ENCODE assay signal across 14 mouse cellular contexts in genomic region chr19:44304851-44305510, GRCm38 (mm10). TPM values are rescaled to one million over a fixed set of nuclear protein-coding genes. Genes with fewer than 3 reads are reported as not detected.
DNase-seq lines count a peak whose midpoint lies in the region; ATAC-seq and TF ChIP-seq lines count a peak whose summit lies in the region.
"Had no signal": no experiment of that assay in that cellular context is flagged by ENCODE, and none has a peak within 500 bp of the region (broad histone marks: within the 10 kb centered on the region; RNA-seq: fewer than 3 reads in every experiment).

No protein-coding gene starts in this region.

- no peaks in the 10 kb centered on the region for H3K27me3 ChIP-seq in intestine, postnatal 0 days (replicated peaks; ENCODE audit: control insufficient read depth, insufficient read depth, low read length)
- H3K27me3 ChIP-seq in intestine, embryonic 15.5 days (replicated peaks): no peaks in the 10 kb centered on the region
- no peaks in the 10 kb centered on the region for H3K27me3 ChIP-seq in testis, adult 2 months (ENCODE audit: control insufficient read depth, insufficient read depth, low read length)

- no peak overlapping the region for H3K9ac ChIP-seq in intestine, postnatal 0 days (ENCODE audit: low read depth, low read length)
- H3K9ac ChIP-seq in intestine, embryonic 15.5 days: no peak overlapping the region

- no peak overlapping the region for H3K4me3 ChIP-seq in intestine, postnatal 0 days (ENCODE audit: low read depth, low read length)
- H3K4me3 ChIP-seq in intestine, embryonic 15.5 days (replicated peaks): no peak overlapping the region
- no peak overlapping the region for H3K4me3 ChIP-seq in testis, adult 2 months (ENCODE audit: control insufficient read depth, low read depth, low read length)
- no peak overlapping the region for H3K4me3 ChIP-seq in embryonic fibroblast, embryonic 13.5 days (ENCODE audit: insufficient read depth, low read length)
- H3K4me3 ChIP-seq: hindbrain, embryonic 10.5 days had no signal

- 0 out of 2 replicates have a peak overlapping the region, but pooled peaks have one; percentile 41 for H3K27ac ChIP-seq in intestine, postnatal 0 days (ENCODE audit: low read depth, low read length)
- H3K27ac ChIP-seq in intestine, embryonic 15.5 days: no peak overlapping the region
- H3K27ac ChIP-seq in testis, adult 2 months (ENCODE audit: control insufficient read depth, insufficient read depth, low read depth, low read length): peak overlapping the region; percentile 3
- peak overlapping the region; percentile 1; the same call in 1 of the 2 replicates for H3K27ac ChIP-seq in embryonic fibroblast, embryonic 13.5 days (ENCODE audit: insufficient read depth, low read length)
- H3K27ac ChIP-seq: hindbrain, embryonic 10.5 days had no signal

- 87% methylated on average over 16 of the region's 16 CpGs for WGBS in intestine, postnatal 0 days
- WGBS in intestine, embryonic 15.5 days: 89% methylated on average over 16 of the region's 16 CpGs

- 0 out of 2 replicates have a peak, but pooled peaks cover 3% of the 10 kb centered on the region for H3K4me1 ChIP-seq in intestine, postnatal 0 days (replicated peaks; ENCODE audit: control insufficient read depth, insufficient read depth, low read length)
- peaks cover 22% of the 10 kb centered on the region for H3K4me1 ChIP-seq in intestine, embryonic 15.5 days (replicated peaks)
- H3K4me1 ChIP-seq in testis, adult 2 months (ENCODE audit: control insufficient read depth, insufficient read depth, low read length): no peaks in the 10 kb centered on the region
- peaks cover 31% of the 10 kb centered on the region for H3K4me1 ChIP-seq in embryonic fibroblast, embryonic 13.5 days (ENCODE audit: control insufficient read depth, insufficient read depth, low read length)

- TF ChIP-seq POLR2A in testis, adult 2 months (IDR thresholded peaks at IDR 0.05; ENCODE audit: control insufficient read depth, low read depth, low read length): no peak
- TF ChIP-seq POLR2A in embryonic fibroblast, embryonic 13.5 days (IDR thresholded peaks at IDR 0.05; ENCODE audit: low read depth, low read length): no peak

- ATAC-seq in intestine, postnatal 0 days: no peak
- ATAC-seq in intestine, embryonic 15.5 days: no peak

- no peaks in the 10 kb centered on the region for H3K9me3 ChIP-seq in intestine, postnatal 0 days (ENCODE audit: control insufficient read depth)
- no peaks in the 10 kb centered on the region for H3K9me3 ChIP-seq in intestine, embryonic 15.5 days
- H3K9me3 ChIP-seq: hindbrain, embryonic 10.5 days had no signal

- no peak for TF ChIP-seq CTCF in intestine, postnatal 0 days (IDR thresholded peaks at IDR 0.05; ENCODE audit: low read depth)
- no peak for TF ChIP-seq CTCF in testis, adult 2 months (IDR thresholded peaks at IDR 0.05; ENCODE audit: control insufficient read depth, insufficient read depth, insufficient replicate concordance, low read depth, low read length)
- no peak for TF ChIP-seq CTCF in embryonic fibroblast, embryonic 13.5 days (IDR thresholded peaks at IDR 0.05; ENCODE audit: borderline replicate concordance, insufficient read depth, low read length)

- H3K36me3 ChIP-seq in intestine, postnatal 0 days (ENCODE audit: control insufficient read depth, insufficient read depth): peaks cover 63% of the 10 kb centered on the region
- peaks cover 46% of the 10 kb centered on the region for H3K36me3 ChIP-seq in intestine, embryonic 15.5 days
- H3K36me3 ChIP-seq in testis, adult 2 months (ENCODE audit: control insufficient read depth, insufficient read depth, low read length): no peaks in the 10 kb centered on the region

- DNase-seq in testis, postnatal 14 days (ENCODE audit: low spot score): no peak
- DNase-seq in kidney, postnatal 14 days: no peak
- no peak for DNase-seq in thymus, postnatal 14 days
- DNase-seq: adrenal gland, postnatal 25 days; kidney, adult 2 months; midbrain, embryonic 14.5 days; right cerebral cortex, postnatal 25 days; thymus, postnatal 25 days had no signal

- no peak overlapping the region for H3K4me2 ChIP-seq in intestine, postnatal 0 days (replicated peaks; ENCODE audit: low read depth)
- no peak overlapping the region for H3K4me2 ChIP-seq in intestine, embryonic 15.5 days (replicated peaks)
- H3K4me2 ChIP-seq: heart, embryonic 11.5 days had no signal

RNA-seq across cellular contexts. Expression of gene Scd2, which starts 11.5 kb away (rescaled TPM):
- 35.6 and 42.1 TPM in 2 replicates for polyA plus RNA-seq in intestine, postnatal 0 days (2015; fragmentation: Nextera tagmentation; extraction: Ambion mirVana)
- 417 and 432 TPM in 2 replicates for polyA plus RNA-seq in intestine, embryonic 15.5 days (2015; fragmentation: Nextera tagmentation; extraction: Ambion mirVana)
- polyA plus RNA-seq in testis, adult 2 months (2012; rRNA removed): 60.9 and 71.6 TPM in 2 replicates
- polyA plus RNA-seq in embryonic fibroblast, embryonic 13.5 days (2011; ENCODE audit: insufficient read length, low read depth, missing spikeins): 442 and 478 TPM in 2 replicates

RNA-seq across cellular contexts. Expression of gene Scd4, which starts 27.9 kb away (rescaled TPM):
- polyA plus RNA-seq in intestine, postnatal 0 days (2015; fragmentation: Nextera tagmentation; extraction: Ambion mirVana): 0.04 TPM in 1 of 2 replicates, not detected in the other
- polyA plus RNA-seq in intestine, embryonic 15.5 days (2015; fragmentation: Nextera tagmentation; extraction: Ambion mirVana): 0.10 and 0.19 TPM in 2 replicates
- 0.22 and 0.37 TPM in 2 replicates for polyA plus RNA-seq in testis, adult 2 months (2012; rRNA removed)
- 0.35 and 0.72 TPM in 2 replicates for polyA plus RNA-seq in embryonic fibroblast, embryonic 13.5 days (2011; ENCODE audit: insufficient read length, low read depth, missing spikeins)
- polyA plus RNA-seq: hindbrain, embryonic 10.5 days had no signal
